Mouse (Mus musculus) midbrain, embryonic 10.5 days (tissue): ENCODE results near the gene Osbpl9. TPM values are rescaled to one million over a fixed set of nuclear protein-coding genes. Genes with fewer than 3 reads are reported as not detected.
A peak's percentile ranks its signal among the peaks of the same experiment; 100 is the strongest.

Experiments used
- DNase-seq: peaks from one replicate; pipeline ENCODE4 v3.0.0-alpha.2; 2017; ENCODE audit warnings: low spot score
- H3K27ac ChIP-seq: fragments of 300-500 bp; sonication (generic); replicated peaks from 2 replicates; pipeline ENCODE4 v1.5.1; 2016; ENCODE audit warnings: mild to moderate bottlenecking
- H3K27me3 ChIP-seq: fragments of 300-500 bp; sonication (generic); 2 replicates; pipeline ENCODE4 v1.6.1; 2016; ENCODE audit warnings: low read depth, mild to moderate bottlenecking; ENCODE audit not compliant: poor library complexity, severe bottlenecking
- H3K36me3 ChIP-seq: fragments of 300-500 bp; sonication (generic); 2 replicates; pipeline ENCODE4 v1.6.1; 2016; ENCODE audit warnings: mild to moderate bottlenecking, moderate library complexity
- H3K4me1 ChIP-seq: fragments of 300-500 bp; sonication (generic); 2 replicates; pipeline ENCODE4 v1.6.1; 2016
- H3K4me3 ChIP-seq: fragments of 300-500 bp; sonication (generic); 2 replicates; pipeline ENCODE4 v1.5.1; 2016; ENCODE audit warnings: mild to moderate bottlenecking, moderate library complexity
- H3K9me3 ChIP-seq: fragments of 300-500 bp; sonication (generic); replicated peaks from 2 replicates; pipeline ENCODE4 v1.6.1; 2016; ENCODE audit warnings: mild to moderate bottlenecking
- WGBS: fragments of 180-500 bp; shearing (Covaris S2); methylation state at CpG from one replicate; pipeline ENCODE4 v1.1.7; 2016; 5-methylcytosine and 5-hydroxymethylcytosine counted together
- polyA plus RNA-seq: library from polyadenylated mRNA; unstranded; fragments of >200 nt; fragmentation: Nextera tagmentation; extraction: Ambion mirVana; gene quantifications from 2 replicates; pipeline ENCODE4 v1.2.1, GENCODE M21; 2016

The Osbpl9 gene
- polyA plus RNA-seq, 1 experiment from 2014 or later: 58.3 TPM

GRCm38 (mm10) chr4:109120735-109121134, 81.3 kb downstream of the Osbpl9 start:
- Histone ChIP-seq H3K4me3 (no peak overlapping the region), H3K9me3 (no peaks in the 10 kb centered on the region), H3K27me3 (no peaks in the 10 kb centered on the region), H3K4me1 (peaks cover 18% of the 10 kb centered on the region), H3K36me3 (no peaks in the 10 kb centered on the region), H3K27ac (no peak overlapping the region)
- no peak for DNase-seq
- 90% methylated on average over 6 of the region's 6 CpGs for WGBS

DNA sequence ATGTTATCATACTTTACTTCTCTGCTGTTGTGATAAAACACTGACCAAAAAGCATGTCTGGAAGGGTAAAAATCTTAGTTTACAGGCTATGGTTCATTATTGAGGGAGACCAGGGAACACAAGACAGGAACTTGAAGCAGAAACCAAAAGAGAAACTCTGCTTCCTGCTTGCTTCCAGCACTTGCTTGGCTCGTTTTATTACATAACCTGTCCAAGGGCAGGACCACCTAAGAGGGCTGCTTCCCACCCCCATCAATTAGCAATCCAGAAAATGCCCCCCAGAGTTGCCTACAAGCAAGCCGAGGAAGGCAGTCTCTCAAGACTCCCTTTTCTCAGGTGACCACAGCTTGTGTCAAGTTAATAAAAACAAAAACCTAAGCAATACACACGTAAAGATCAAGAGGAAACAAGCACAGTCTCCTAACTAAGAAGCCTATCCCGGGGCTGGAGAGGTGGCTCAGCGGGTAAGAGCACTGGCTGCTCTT, 82.4 kb downstream of the Osbpl9 start:
- no peak overlapping the region for H3K4me3 ChIP-seq
- H3K27me3 ChIP-seq: no peaks in the 10 kb centered on the region
- H3K27ac ChIP-seq: no peak overlapping the region
- 86% methylated on average over 5 of the region's 5 CpGs for WGBS
- no peak for DNase-seq
- no peaks in the 10 kb centered on the region for H3K36me3 ChIP-seq
- H3K4me1 ChIP-seq: peaks cover 18% of the 10 kb centered on the region
- no peaks in the 10 kb centered on the region for H3K9me3 ChIP-seq

DNA sequence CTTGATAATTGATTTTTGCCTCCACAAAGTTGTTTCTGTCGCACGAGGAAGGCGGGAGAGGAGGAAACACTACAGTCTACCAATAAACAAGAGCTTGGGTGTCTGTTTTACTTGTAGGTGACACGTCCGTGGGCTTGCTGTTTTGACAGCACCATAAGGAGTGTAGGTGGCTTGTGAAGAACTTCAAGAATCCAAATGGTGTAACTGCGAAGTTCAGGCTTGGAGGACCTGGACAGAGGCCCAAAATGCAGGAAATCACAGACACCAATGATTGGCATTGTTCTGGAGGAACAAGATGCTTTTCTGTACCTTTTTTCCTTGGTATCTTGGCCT, 83.8 kb downstream of the Osbpl9 start:
- 9% methylated on average over 6 of the region's 6 CpGs for WGBS
- H3K9me3 ChIP-seq: no peaks in the 10 kb centered on the region
- H3K4me1 ChIP-seq: peaks cover 25% of the 10 kb centered on the region
- H3K27ac ChIP-seq: peak overlapping the region; percentile 87
- no peaks in the 10 kb centered on the region for H3K27me3 ChIP-seq
- peak overlapping the region; percentile 66 for H3K4me3 ChIP-seq
- H3K36me3 ChIP-seq: no peaks in the 10 kb centered on the region
- DNase-seq: no peak

DNA sequence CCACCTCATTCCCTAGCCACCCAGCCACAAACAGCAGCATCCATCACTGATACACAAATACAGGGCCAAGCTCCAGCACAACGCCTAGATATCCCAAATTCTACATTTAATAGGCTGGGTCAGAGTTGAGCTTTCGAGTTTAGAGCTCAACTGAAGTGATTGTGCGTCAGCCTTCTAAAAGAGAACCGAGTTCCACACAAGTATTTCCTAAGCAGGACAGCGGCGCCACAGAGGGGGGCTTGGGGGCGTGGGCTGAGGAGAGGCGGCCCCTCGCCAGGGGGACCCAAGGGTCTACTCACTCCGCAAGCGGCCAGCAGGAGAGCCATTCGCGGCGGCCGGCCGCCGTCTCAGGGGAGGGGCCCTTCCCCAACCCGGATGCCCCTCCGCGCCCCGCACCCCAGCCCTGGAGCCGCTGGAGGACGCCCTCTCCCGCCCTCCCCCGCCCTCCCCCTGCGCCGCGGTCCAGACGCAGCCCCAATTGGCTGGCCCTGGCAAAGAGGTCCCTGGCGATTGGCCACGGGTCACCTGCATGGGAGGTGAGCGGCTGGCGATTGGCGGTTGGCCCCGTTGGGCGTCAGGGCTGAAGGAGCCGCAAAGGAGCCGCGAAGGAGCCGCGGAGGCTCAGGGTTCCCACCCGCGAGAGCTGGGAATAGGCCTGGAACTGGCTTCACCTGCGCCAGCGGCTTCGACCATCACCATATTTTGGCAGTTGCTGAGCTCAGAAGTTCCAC, 84.3 kb downstream of the Osbpl9 start:
- WGBS: under 1% methylated on average over 36 of the region's 46 CpGs

DNA sequence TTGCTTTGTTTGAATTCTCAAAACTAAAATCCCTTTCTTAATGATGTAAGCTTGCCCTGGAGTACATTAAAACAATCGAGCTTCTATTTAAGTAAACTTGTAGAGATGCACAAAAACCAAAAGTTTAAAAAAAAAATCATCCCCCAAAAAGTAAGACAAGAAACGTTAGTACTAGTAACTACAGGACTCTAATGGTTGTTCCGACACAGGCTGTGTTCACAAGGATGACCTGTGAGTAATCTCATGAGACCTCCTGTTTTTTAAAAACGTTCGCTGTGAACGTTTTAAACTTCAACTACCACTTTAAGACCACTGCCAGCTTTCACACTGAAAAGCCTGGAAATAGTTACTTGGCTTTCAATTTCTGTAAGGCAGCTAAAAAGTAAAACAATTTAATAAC, 85.1 kb downstream of the Osbpl9 start:
- Histone ChIP-seq H3K4me3 (peak overlapping the region; percentile 66), H3K27me3 (no peaks in the 10 kb centered on the region), H3K36me3 (no peaks in the 10 kb centered on the region), H3K27ac (no peak overlapping the region), H3K9me3 (no peaks in the 10 kb centered on the region), H3K4me1 (peaks cover 32% of the 10 kb centered on the region)
- 59% methylated on average over 6 of the region's 6 CpGs for WGBS
- DNase-seq: no peak

More for the DNA sequence above, 84.3 kb downstream of the Osbpl9 start:
- Histone ChIP-seq H3K9me3 (no peaks in the 10 kb centered on the region), H3K4me3 (peak overlapping the region; percentile 66), H3K27ac (peak overlapping the region; percentile 87), H3K36me3 (no peaks in the 10 kb centered on the region), H3K4me1 (peaks cover 30% of the 10 kb centered on the region), H3K27me3 (no peaks in the 10 kb centered on the region)
- DNase-seq: peak; percentile 96

DNA sequence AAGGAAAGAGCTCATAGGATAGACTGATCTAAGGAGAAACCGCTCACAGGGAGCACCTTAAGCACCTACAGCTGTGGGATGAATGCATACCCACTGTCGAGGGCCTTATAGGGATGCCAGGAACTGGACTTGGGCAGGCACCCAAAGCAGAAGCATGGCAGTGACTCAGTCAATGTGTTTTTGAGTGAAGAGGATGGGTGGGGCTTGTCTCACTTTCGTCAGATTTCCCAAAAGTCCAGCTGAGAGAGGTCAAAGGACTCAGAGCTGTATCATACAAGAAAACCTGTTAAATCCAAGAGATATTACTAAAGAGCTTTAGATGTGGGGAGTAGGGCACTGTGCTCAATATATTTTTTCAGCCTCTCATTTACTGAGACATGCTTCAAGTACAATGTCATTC, 85.6 kb downstream of the Osbpl9 start:
- no peaks in the 10 kb centered on the region for H3K27me3 ChIP-seq
- 70% methylated on average over 3 of the region's 3 CpGs for WGBS
- no peak overlapping the region for H3K27ac ChIP-seq
- peaks cover 32% of the 10 kb centered on the region for H3K4me1 ChIP-seq
- no peaks in the 10 kb centered on the region for H3K36me3 ChIP-seq
- no peak overlapping the region for H3K4me3 ChIP-seq
- H3K9me3 ChIP-seq: no peaks in the 10 kb centered on the region
- no peak for DNase-seq

DNA sequence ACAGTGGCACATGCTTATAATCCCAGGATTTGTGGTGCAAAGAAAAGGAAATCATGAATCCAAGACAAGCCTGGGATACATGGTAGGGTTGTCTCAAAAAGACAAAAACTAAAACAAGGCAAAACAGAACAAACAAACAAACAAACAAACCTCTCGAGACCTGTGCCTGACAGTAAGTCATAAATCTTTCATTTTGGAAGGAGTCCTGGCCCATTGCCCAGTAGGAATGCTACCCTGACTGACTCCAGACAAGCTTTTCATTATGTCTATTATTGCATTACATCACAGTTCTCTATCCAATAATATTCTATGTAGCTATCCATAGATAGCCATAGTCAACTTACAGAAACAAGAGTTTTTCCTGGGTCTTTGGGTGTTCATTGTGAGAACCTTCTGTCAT, 86.3 kb downstream of the Osbpl9 start:
- Histone ChIP-seq H3K4me3 (no peak overlapping the region), H3K27ac (no peak overlapping the region), H3K36me3 (no peaks in the 10 kb centered on the region), H3K27me3 (no peaks in the 10 kb centered on the region), H3K4me1 (peaks cover 32% of the 10 kb centered on the region), H3K9me3 (no peaks in the 10 kb centered on the region)
- WGBS: 87% methylated on average over 1 of the region's 1 CpGs
- no peak for DNase-seq

- Histone ChIP-seq H3K27ac (no peak overlapping the region), H3K4me1 (peaks cover 32% of the 10 kb centered on the region), H3K27me3 (no peaks in the 10 kb centered on the region), H3K9me3 (no peaks in the 10 kb centered on the region), H3K4me3 (no peak overlapping the region), H3K36me3 (no peaks in the 10 kb centered on the region)
- 100% methylated on average over 1 of the region's 1 CpGs for WGBS
- DNase-seq: no peak
These were observed 87.8 kb downstream of the Osbpl9 start for GRCm38 (mm10) chr4:109114308-109114707.

GRCm38 (mm10) chr4:109112915-109113505, 89.1 kb downstream of the Osbpl9 start:
- Histone ChIP-seq H3K36me3 (no peaks in the 10 kb centered on the region), H3K27ac (peak overlapping the region; percentile 46), H3K9me3 (no peaks in the 10 kb centered on the region), H3K27me3 (no peaks in the 10 kb centered on the region), H3K4me1 (peaks cover 24% of the 10 kb centered on the region), H3K4me3 (no peak overlapping the region)
- DNase-seq: no peak
- WGBS: 29% methylated on average over 7 of the region's 7 CpGs

GRCm38 (mm10) chr4:109110978-109111377, 91.1 kb downstream of the Osbpl9 start:
- Histone ChIP-seq H3K27ac (no peak overlapping the region), H3K27me3 (no peaks in the 10 kb centered on the region), H3K4me1 (peaks cover 14% of the 10 kb centered on the region), H3K9me3 (no peaks in the 10 kb centered on the region), H3K36me3 (no peaks in the 10 kb centered on the region), H3K4me3 (no peak overlapping the region)
- WGBS: 92% methylated on average over 2 of the region's 2 CpGs
- no peak for DNase-seq

DNA sequence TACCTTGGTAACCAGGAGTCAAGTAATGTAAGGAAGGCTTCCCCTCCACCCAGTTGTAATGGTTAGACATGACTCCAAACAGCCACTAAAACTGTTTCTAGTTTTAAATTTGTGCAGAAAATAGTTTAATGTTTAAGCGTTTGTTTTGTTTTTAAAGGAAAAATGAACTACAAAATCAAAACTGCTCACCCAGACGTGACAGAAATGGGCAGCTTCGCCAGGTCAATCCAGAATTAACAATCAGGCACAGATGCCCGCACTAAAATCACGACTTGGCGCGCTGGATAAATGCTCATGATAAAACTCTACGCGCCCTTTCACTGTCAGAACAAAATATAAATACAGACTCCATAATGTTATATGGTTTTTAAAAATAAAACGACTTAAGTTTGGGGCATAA, 92.4 kb downstream of the Osbpl9 start:
- no peaks in the 10 kb centered on the region for H3K9me3 ChIP-seq
- peaks cover 14% of the 10 kb centered on the region for H3K4me1 ChIP-seq
- WGBS: 93% methylated on average over 10 of the region's 10 CpGs
- no peak overlapping the region for H3K27ac ChIP-seq
- no peaks in the 10 kb centered on the region for H3K36me3 ChIP-seq
- no peak overlapping the region for H3K4me3 ChIP-seq
- no peaks in the 10 kb centered on the region for H3K27me3 ChIP-seq
- no peak for DNase-seq

DNA sequence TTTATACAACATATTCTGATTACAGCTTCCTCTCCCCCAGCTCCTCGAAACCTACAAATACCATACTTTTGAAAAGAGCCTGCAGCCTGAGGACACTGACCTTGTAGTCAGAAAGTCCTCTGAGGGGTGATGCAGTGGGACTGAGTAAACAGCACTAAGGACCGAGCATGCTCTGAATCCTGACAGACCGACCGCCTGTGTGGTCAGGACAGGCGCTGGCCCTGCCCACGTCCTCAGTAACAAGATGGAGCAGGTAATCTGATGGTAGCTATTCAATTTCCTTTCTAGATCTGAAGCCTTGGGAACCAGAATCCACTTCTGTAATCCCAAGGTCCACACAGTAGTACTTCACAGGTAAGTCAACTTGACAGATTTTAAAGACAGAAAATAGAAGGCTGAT, 93.1 kb downstream of the Osbpl9 start:
- Histone ChIP-seq H3K27ac (no peak overlapping the region), H3K4me3 (no peak overlapping the region), H3K4me1 (peaks cover 12% of the 10 kb centered on the region), H3K27me3 (no peaks in the 10 kb centered on the region), H3K36me3 (no peaks in the 10 kb centered on the region), H3K9me3 (no peaks in the 10 kb centered on the region)
- no peak for DNase-seq
- 87% methylated on average over 6 of the region's 6 CpGs for WGBS

- no peak overlapping the region for H3K27ac ChIP-seq
- H3K9me3 ChIP-seq: no peaks in the 10 kb centered on the region
- no peaks in the 10 kb centered on the region for H3K27me3 ChIP-seq
- no peaks in the 10 kb centered on the region for H3K4me1 ChIP-seq
- no peak for DNase-seq
- H3K36me3 ChIP-seq: no peaks in the 10 kb centered on the region
- no peak overlapping the region for H3K4me3 ChIP-seq
These were observed 95.5 kb downstream of the Osbpl9 start for GRCm38 (mm10) chr4:109106594-109106993.
